Mouse (Mus musculus) limb, embryonic 14.5 days (tissue): Measurements from ENCODE around the gene Sbf2. TPM values are rescaled to one million over a fixed set of nuclear protein-coding genes. Genes with fewer than 3 reads are reported as not detected.
"Not testable (repeated sequence)": the region's sequence is repeated elsewhere in the genome, so short reads cannot be mapped to it uniquely, and the experiment has no call there.

Experiments
- ATAC-seq: fragments of 200-750 bp; cut with Nextera tagmentation; 2 replicates; pipeline ENCODE4 v1.8.0; 2017; ENCODE audit warnings: low read depth, moderate number of reproducible peaks, moderate TSS enrichment; ENCODE audit not compliant: low FRiP score
- DNase-seq: peaks from one replicate; pipeline ENCODE4 v3.0.0-alpha.2; 2015; ENCODE audit warnings: low spot score
- H3K27ac ChIP-seq: fragments of 300-500 bp; sonication (generic); replicated peaks from 2 replicates; pipeline ENCODE4 v1.5.1; 2014; ENCODE audit warnings: low read depth, mild to moderate bottlenecking, low read length, moderate library complexity, mixed read lengths
- H3K27me3 ChIP-seq: fragments of 300-500 bp; sonication (generic); 2 replicates; pipeline ENCODE4 v1.6.1; 2014; ENCODE audit warnings: low read length, mixed read lengths; ENCODE audit not compliant: control insufficient read depth, insufficient read depth
- H3K36me3 ChIP-seq: fragments of 300-500 bp; sonication (generic); 2 replicates; pipeline ENCODE4 v1.6.1; 2014; ENCODE audit warnings: mild to moderate bottlenecking, low read length, moderate library complexity, mixed read lengths; ENCODE audit not compliant: control insufficient read depth, insufficient read depth
- H3K4me1 ChIP-seq: fragments of 300-500 bp; sonication (generic); 2 replicates; pipeline ENCODE4 v1.6.1; 2014; ENCODE audit warnings: antibody characterized with exemption, low read length, mixed read lengths; ENCODE audit not compliant: control insufficient read depth, insufficient read depth
- H3K4me2 ChIP-seq: fragments of 300-500 bp; sonication (generic); replicated peaks from 2 replicates; pipeline ENCODE4 v1.6.1; 2014; ENCODE audit warnings: low read depth, mild to moderate bottlenecking, low read length, moderate library complexity; ENCODE audit not compliant: severe bottlenecking
- H3K4me3 ChIP-seq: fragments of 300-500 bp; sonication (generic); replicated peaks from 2 replicates; pipeline ENCODE4 v1.5.1; 2014; ENCODE audit warnings: low read length
- H3K9ac ChIP-seq: fragments of 300-500 bp; sonication (generic); 2 replicates; pipeline ENCODE4 v1.6.1; 2014; ENCODE audit warnings: mild to moderate bottlenecking, low read depth, low read length, moderate library complexity; ENCODE audit not compliant: severe bottlenecking
- H3K9me3 ChIP-seq: fragments of 300-500 bp; sonication (generic); 2 replicates; pipeline ENCODE4 v1.6.1; 2016; ENCODE audit warnings: low read length; ENCODE audit not compliant: control insufficient read depth
- POLR2A ChIP-seq: fragments of 200-500 bp; IDR thresholded peaks from 2 replicates; pipeline ENCODE4 v1.8.0; 2012; ENCODE audit warnings: inconsistent platforms, mild to moderate bottlenecking, moderate library complexity, borderline replicate concordance; ENCODE audit not compliant: insufficient read depth, insufficient read length; ENCODE audit errors: extremely low read depth
- WGBS: fragments of 180-500 bp; shearing (Covaris S2); extraction: QIAGEN DNeasy Blood & Tissue Kit; methylation state at CpG from one replicate; pipeline ENCODE4 v1.1.7; 2014; 5-methylcytosine and 5-hydroxymethylcytosine counted together
- polyA plus RNA-seq, 2 experiments: library from polyadenylated mRNA; depleted of rRNA in 1 of 2; stranded (reverse) in 1 of 2; unstranded in 1 of 2; fragments of >200 nt; fragmentation: Nextera tagmentation in 1 of 2; extraction: Ambion mirVana in 1 of 2; gene quantifications; 2 replicates each; pipeline versions ENCODE4 v1.2.1 to v1.2.3; 2012 to 2014

The Sbf2 gene
- polyA plus RNA-seq, 2 experiments = 24.7 TPM

DNA sequence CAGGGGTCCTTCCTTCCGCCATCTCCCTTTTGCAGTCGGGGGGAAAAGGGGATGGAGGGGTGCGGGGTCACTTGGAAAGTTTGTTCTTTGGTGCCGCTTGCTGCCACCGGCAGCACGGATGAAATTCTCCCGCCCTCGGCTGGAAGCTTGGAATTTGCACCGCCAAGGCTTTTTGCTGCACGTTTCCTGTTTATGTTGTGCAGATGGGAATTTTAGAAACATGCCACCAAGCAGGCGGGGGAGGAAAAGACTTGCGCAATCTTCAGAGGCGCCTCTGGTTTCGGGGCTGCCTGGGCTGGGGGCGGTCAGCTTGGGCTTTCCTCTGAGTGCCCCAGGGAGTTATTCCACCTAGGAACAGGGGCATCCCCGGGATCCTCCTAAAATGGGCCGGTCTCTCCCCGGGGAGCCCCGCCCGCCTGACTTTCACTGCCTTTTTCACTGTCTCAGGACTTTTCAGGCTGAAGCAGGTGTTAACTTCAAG lies 469 bp upstream of the Sbf2 start:
- Histone ChIP-seq H3K4me1 (peaks cover 13% of the 10 kb centered on the region; the same call in 1 of the 2 replicates), H3K4me2 (peak overlapping the region; percentile 72), H3K27ac (peak overlapping the region; percentile 95), H3K27me3 (no peaks in the 10 kb centered on the region), H3K9me3 (no peaks in the 10 kb centered on the region), H3K4me3 (peak overlapping the region; percentile 91), H3K36me3 (no peaks in the 10 kb centered on the region), H3K9ac (peak overlapping the region; percentile 90)
- no peak for TF ChIP-seq POLR2A
- WGBS = under 1% methylated on average over 20 of the region's 20 CpGs
- ATAC-seq = peak; percentile 10; the same call in 1 of the 2 replicates
- DNase-seq = peak; percentile 51

DNA sequence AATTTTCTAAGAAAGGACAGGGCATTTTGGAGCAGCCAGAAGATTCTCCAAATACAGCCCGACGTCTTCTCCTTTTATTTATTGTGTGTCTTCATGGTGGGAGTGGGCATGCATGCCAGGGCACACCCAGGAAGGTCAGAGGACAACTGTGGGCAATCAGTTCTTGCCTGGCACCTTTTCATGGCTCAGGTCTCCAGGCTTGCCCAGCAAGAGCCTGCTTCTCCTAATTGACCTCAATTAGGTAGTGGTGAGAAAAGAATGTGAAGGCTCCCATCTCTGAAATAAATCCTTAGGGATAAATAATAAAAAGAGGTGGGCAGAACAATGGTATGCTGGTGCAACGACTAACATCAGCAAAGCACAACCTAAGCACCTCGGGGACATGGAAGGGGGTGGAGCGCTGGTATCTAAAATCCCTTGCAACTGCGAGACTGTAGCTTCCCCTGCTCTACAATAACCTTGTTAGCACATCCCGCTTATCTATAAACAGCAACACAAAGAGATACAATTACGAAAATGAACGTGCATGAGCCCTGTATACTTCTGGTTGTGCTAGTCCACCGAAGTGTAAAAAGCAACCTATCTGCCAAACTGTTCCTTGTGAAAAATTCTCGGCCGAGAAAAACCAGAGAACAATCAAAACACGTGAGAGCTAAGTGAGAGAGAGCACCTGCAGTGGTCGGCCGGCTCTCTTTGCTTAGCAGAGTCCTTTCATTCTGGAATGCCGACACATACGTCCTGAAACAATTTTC lies 1.2 kb downstream of the Sbf2 start:
- no peaks in the 10 kb centered on the region for H3K9me3 ChIP-seq
- H3K4me2 ChIP-seq = peak overlapping the region; percentile 72
- H3K9ac ChIP-seq = peak overlapping the region; percentile 90
- 6% methylated on average over 17 of the region's 17 CpGs for WGBS
- peak overlapping the region; percentile 91 for H3K4me3 ChIP-seq
- no peak for DNase-seq
- ATAC-seq = no peak
- peaks cover 13% of the 10 kb centered on the region; the same call in 1 of the 2 replicates for H3K4me1 ChIP-seq
- H3K27ac ChIP-seq = peak overlapping the region; percentile 95
- H3K36me3 ChIP-seq = no peaks in the 10 kb centered on the region
- no peaks in the 10 kb centered on the region for H3K27me3 ChIP-seq
- TF ChIP-seq POLR2A = no peak

DNA sequence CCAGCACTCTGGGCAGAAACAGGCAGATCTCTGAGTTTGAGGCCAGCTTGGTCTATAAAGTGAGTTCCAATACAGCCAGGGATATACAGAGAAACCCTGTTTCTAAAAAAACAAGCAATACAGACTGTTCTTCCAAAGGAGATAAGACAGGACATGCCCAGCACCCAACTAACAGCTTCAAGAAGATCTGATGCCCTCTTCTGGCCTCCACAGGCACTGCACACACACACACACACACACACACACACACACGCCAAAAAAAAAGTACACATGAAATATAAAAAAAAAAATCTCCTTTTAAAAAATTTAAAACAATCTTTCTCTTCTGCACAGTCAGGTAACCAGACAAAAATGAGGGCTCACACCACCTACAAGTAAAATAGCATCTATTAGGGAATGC lies 7.8 kb downstream of the Sbf2 start:
- no peak for ATAC-seq
- Histone ChIP-seq H3K9ac (no peak overlapping the region), H3K4me3 (no peak overlapping the region), H3K36me3 (no peaks in the 10 kb centered on the region), H3K27ac (no peak overlapping the region), H3K4me1 (no peaks in the 10 kb centered on the region), H3K4me2 (no peak overlapping the region), H3K9me3 (no peaks in the 10 kb centered on the region), H3K27me3 (no peaks in the 10 kb centered on the region)
- 95% methylated on average over 1 of the region's 1 CpGs for WGBS
- no peak for TF ChIP-seq POLR2A
- DNase-seq = no peak

DNA sequence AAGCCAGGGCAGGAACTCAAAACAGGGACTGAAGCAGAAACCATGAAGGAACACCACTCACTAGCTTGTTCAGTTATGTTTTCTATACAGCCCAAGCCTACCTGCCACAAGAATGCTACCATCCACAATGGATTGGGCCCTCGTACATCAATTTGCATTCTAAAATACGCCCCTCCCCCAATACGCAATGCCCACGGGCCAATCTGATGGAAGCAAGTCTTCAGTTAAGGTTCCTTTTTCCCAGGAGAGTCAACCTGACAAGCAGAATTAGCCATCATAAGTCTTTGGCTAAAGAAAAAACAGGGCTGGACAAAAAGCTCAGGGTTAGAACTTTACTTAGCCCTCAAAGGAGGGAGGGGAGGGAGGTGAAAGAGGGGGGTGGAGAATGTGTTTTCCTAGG lies 9.2 kb downstream of the Sbf2 start:
- Histone ChIP-seq H3K9ac (no peak overlapping the region), H3K27me3 (no peaks in the 10 kb centered on the region), H3K4me2 (no peak overlapping the region), H3K9me3 (no peaks in the 10 kb centered on the region), H3K4me3 (no peak overlapping the region), H3K36me3 (no peaks in the 10 kb centered on the region), H3K4me1 (no peaks in the 10 kb centered on the region), H3K27ac (no peak overlapping the region)
- no peak for TF ChIP-seq POLR2A
- WGBS = 76% methylated on average over 4 of the region's 4 CpGs
- DNase-seq = no peak
- no peak for ATAC-seq

DNA sequence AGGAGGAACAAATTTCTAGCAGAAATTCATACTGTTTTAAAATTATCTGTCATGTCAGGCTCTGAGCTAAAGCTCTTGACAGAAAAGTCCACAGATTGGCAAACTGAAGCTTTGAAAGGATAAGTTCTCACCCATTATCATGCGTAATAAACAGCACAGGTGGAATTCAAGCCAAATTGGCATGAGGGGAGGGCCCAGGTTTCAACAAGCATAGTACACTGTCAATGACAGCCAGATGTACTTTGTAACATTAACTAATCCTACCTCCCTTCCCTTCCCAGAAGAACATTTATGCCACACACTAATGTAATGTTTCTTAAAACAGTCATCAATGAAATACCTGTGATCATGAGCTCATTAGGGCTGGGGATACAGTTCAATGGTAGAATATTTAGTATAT lies 17.6 kb downstream of the Sbf2 start:
- no peak overlapping the region for H3K4me3 ChIP-seq
- H3K9ac ChIP-seq = no peak overlapping the region
- no peaks in the 10 kb centered on the region for H3K27me3 ChIP-seq
- no peak overlapping the region for H3K27ac ChIP-seq
- WGBS = 94% methylated on average over 1 of the region's 1 CpGs
- H3K4me2 ChIP-seq = no peak overlapping the region
- peaks cover 6% of the 10 kb centered on the region; the same call in 1 of the 2 replicates for H3K36me3 ChIP-seq
- no peaks in the 10 kb centered on the region for H3K4me1 ChIP-seq
- no peak for TF ChIP-seq POLR2A
- no peaks in the 10 kb centered on the region for H3K9me3 ChIP-seq
- ATAC-seq (no peak), DNase-seq (no peak)

DNA sequence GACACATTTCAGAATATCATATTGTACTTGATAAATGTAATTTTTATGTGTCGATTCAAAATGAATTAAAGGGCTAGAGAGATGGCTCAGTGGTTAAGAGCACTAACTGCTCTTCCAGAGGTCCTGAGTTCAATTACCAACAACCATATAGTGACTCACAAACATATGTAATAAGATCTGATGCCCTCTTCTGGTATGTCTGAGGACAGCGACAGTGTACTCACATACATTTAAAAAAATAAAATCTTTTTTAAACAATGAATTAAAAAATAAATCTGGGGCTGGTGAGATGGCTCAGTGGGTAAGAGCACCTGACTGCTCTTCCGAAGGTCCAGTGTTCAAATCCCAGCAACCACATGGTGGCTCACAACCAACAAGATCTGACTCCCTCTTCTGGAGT lies 20.7 kb downstream of the Sbf2 start:
- H3K27me3 ChIP-seq = not testable (repeated sequence)
- 94% methylated on average over 3 of the region's 3 CpGs for WGBS

More for the DNA sequence above, 20.7 kb downstream of the Sbf2 start:
- ATAC-seq, DNase-seq, H3K27ac ChIP-seq, H3K9ac ChIP-seq, H3K9me3 ChIP-seq, H3K4me3 ChIP-seq, H3K36me3 ChIP-seq, H3K4me1 ChIP-seq, H3K4me2 ChIP-seq: not testable (repeated sequence)
